ENCODE assay signal across 7 mouse cellular contexts in the genomic region with DNA sequence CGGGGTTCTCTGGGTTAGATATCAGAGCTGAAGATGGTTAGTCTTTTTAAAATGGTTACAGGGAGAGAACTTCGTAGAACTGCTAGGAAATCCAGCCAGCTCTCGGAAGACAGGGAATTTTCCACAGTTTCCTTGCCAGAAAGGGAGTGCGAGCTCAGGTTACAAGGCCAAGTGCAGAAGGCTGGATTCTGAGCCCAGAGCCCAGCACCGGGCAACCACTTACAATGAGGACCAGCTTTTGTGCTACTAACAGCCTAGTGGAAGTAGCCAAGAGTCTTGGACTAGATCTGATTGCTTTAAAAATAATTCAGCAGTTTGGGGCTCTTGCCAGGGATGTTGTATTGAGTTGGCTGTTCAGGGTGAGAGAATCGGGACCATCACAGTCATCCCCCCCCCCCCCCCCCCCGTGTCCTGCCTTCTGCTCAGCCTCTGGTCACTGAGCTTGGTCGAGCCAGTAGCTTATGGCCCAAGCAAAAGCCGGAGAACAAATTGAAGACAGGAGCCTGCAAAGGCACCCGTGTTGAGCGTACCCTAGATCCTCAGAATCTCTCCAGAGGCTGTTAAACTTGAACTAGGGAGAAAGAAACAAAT. TPM values are rescaled to one million over a fixed set of nuclear protein-coding genes. Genes with fewer than 3 reads are reported as not detected.
DNase-seq lines count a peak whose midpoint lies in the region; ATAC-seq and TF ChIP-seq lines count a peak whose summit lies in the region.

No protein-coding gene starts in this region.

- H3K4me3 ChIP-seq in hindbrain, embryonic 14.5 days (replicated peaks; ENCODE audit: low read length): no peak overlapping the region
- H3K4me3 ChIP-seq in hindbrain, embryonic 12.5 days: no peak overlapping the region
- H3K4me3 ChIP-seq in layer of hippocampus, adult 2 months: no peak overlapping the region

- no peaks in the 10 kb centered on the region for H3K36me3 ChIP-seq in hindbrain, embryonic 14.5 days (replicated peaks; ENCODE audit: control insufficient read depth, insufficient read depth)
- no peaks in the 10 kb centered on the region for H3K36me3 ChIP-seq in hindbrain, embryonic 12.5 days

- peak; percentile 59; the same call in 1 of the 2 replicates for ATAC-seq in hindbrain, embryonic 14.5 days (ENCODE audit: low FRiP score)
- no peak for ATAC-seq in hindbrain, embryonic 12.5 days (ENCODE audit: low FRiP score)

- no peak for TF ChIP-seq CTCF in layer of hippocampus, adult 2 months (conservative IDR thresholded peaks at IDR 0.05)

- H3K4me2 ChIP-seq in hindbrain, embryonic 14.5 days (replicated peaks): no peak overlapping the region
- H3K4me2 ChIP-seq in hindbrain, embryonic 12.5 days (replicated peaks): no peak overlapping the region

- H3K4me1 ChIP-seq in hindbrain, embryonic 14.5 days (replicated peaks; ENCODE audit: control insufficient read depth, insufficient read depth, low read length): no peaks in the 10 kb centered on the region; the same call in 1 of the 2 replicates
- H3K4me1 ChIP-seq in hindbrain, embryonic 12.5 days: peaks cover 8% of the 10 kb centered on the region

- DNase-seq in hindbrain, embryonic 14.5 days (ENCODE audit: low spot score): peak; percentile 30
- DNase-seq in 3134 (ENCODE audit: extremely low read depth, insufficient read length, low spot score): peak; percentile 16
- DNase-seq in Muller cell, postnatal 12 days (ENCODE audit: inconsistent ontology term): peak; percentile 32
- DNase-seq in layer of hippocampus, adult 2 months (ENCODE audit: low spot score in 2 of 2): peak; percentile 18 to 60
- no peak for DNase-seq in natural killer cell, adult 2 months (ENCODE audit: low spot score in 2 of 2)
- no peak for DNase-seq in yolk sac, embryonic 10.5 days (ENCODE audit: low spot score)

- H3K9me3 ChIP-seq in hindbrain, embryonic 14.5 days (ENCODE audit: control insufficient read depth, low read length): no peaks in the 10 kb centered on the region
- peaks cover 3% of the 10 kb centered on the region; the same call in 1 of the 2 replicates for H3K9me3 ChIP-seq in hindbrain, embryonic 12.5 days (replicated peaks)

- no peak overlapping the region for H3K27ac ChIP-seq in hindbrain, embryonic 14.5 days
- H3K27ac ChIP-seq in hindbrain, embryonic 12.5 days: no peak overlapping the region
- H3K27ac ChIP-seq in layer of hippocampus, adult 2 months: peak overlapping the region; percentile 46; the same call in 1 of the 2 replicates

- WGBS in hindbrain, embryonic 14.5 days: 79% methylated on average over 10 of the region's 11 CpGs
- 74% methylated on average over 11 of the region's 11 CpGs for WGBS in hindbrain, embryonic 12.5 days

- H3K27me3 ChIP-seq in hindbrain, embryonic 14.5 days (ENCODE audit: control insufficient read depth, insufficient read depth, low read length): no peaks in the 10 kb centered on the region
- H3K27me3 ChIP-seq in hindbrain, embryonic 12.5 days: peaks cover 4% of the 10 kb centered on the region; the same call in 1 of the 2 replicates

- no peak overlapping the region for H3K9ac ChIP-seq in hindbrain, embryonic 14.5 days
- no peak overlapping the region for H3K9ac ChIP-seq in hindbrain, embryonic 12.5 days

RNA-seq across cellular contexts. Expression of a gene that starts 59.3 kb away (rescaled TPM):
- 11.1 and 11.9 TPM in 2 replicates for polyA plus RNA-seq in hindbrain, embryonic 14.5 days (2014; fragmentation: Nextera tagmentation; extraction: Ambion mirVana)
- polyA plus RNA-seq in hindbrain, embryonic 12.5 days (2016; fragmentation: Nextera tagmentation; extraction: Ambion mirVana): 15.3 and 16.0 TPM in 2 replicates
- total RNA-seq in layer of hippocampus, adult 2 months (2021): 1 to 10 TPM; 9.7 to 9.9 TPM

RNA-seq across cellular contexts. Expression of a gene that starts 59.4 kb away (rescaled TPM):
- polyA plus RNA-seq in hindbrain, embryonic 14.5 days (2014; fragmentation: Nextera tagmentation; extraction: Ambion mirVana): 13.4 and 14.0 TPM in 2 replicates
- 18.5 and 18.8 TPM in 2 replicates for polyA plus RNA-seq in hindbrain, embryonic 12.5 days (2016; fragmentation: Nextera tagmentation; extraction: Ambion mirVana)
- 10 to 100 TPM; 25.2 to 25.7 TPM for total RNA-seq in layer of hippocampus, adult 2 months (2021)

Comparison
In these comparisons a context has a peak if more than half of its experiments do, and no peak if none do; other contexts are left out.
1. DNase-seq: peak in hindbrain, embryonic 14.5 days (single experiment), 3134 (single experiment), Muller cell, postnatal 12 days (single experiment) and layer of hippocampus, adult 2 months (2 of 2); none in natural killer cell, adult 2 months (0 of 2) and yolk sac, embryonic 10.5 days (single experiment).